Mouse (Mus musculus) T-helper 17 cell (primary cell): Measurements from ENCODE around the gene Nhlrc4.

ENCODE experiments used
- in situ Hi-C, 2 experiments: fragments of 300-600 bp; cut with MboI, MseI; formaldehyde crosslinking; loops; 1 replicate in 1 of 2; 2 replicates in 1 of 2; pipeline ENCODE4 v1.15.1; 2025; ENCODE audit warnings: high pct_unique_total_duplicates in 2 of 2

The Nhlrc4 gene

DNA sequence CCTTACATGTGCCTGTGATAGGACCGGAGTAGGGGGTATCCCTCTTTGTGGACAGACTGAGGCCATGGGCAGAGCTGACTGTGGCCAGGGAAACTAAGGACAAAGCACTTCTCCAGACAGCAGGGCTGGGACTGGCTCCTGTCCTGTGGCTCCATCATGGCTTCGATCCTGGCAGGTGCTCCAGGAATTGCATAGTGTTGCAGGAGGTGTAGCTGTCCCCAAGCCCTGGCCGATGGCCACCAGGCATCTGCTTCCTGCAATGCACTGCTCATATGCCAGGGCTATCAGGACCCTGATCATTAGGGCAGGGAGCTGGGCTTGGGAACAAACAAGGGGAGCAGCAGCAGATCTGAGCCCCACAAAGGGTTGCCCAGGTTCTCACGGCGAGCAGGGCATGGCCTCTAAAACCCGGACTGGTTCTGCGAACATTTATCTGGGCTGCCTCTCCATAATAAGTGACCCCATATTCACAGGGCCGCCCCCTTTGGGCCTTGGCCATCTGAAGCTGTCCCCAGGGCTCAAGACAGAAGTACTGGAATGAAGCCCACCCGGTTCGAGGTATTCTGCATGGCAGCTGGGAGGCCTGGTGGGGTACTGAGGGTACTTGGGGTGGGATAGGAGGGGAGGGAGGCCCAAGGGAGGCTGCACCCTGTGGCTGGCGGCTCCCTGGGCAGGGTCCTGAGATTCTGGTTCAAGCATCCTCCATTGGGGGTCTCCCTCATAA, 14.2 kb upstream of the Nhlrc4 start:
- in situ Hi-C loops: no loop called here

DNA sequence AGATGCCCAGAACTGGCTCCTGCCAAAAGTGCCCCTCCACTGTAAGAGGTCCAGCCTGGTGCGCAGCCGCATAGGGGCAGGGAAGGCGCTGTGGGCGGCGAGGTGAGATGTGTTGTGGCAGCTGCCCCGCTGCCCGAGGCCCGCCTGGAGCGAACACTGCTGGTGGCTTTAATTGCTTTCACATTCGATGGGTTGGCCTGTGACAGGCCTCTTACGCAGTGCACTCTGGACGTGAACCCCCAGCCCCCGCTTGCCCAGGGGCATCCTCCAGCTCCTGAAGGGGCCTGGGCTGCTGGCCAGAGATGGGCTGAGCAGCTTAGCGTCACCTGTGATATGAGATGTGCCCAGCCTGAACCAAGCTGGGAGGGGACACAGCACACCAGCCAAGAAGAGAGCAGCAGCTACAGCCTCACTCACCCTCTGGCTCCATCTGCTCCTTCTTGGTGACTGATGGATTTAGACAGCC, 12.9 kb upstream of the Nhlrc4 start:
- in situ Hi-C loops: no loop called here

DNA sequence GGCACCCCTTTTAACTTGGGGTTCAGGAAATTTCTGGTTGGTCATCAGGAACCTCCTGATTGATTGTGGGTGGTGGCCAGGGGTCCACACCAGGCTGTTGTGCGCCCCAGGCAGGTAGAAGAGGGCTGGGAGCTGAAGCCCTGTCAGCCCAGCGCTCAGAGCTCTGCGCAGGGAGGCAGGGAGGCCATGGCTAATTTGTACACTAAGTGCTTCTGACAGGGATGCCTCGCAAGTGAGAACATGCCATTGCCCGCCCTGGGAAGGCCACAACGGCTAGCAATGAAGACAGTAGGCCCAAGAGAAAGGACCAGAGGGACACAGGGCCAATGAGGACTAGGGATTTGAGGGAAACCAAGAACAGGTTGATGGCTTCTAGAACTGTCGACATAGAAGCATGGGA, 11.9 kb upstream of the Nhlrc4 start:
- in situ Hi-C loops: no loop called here

DNA sequence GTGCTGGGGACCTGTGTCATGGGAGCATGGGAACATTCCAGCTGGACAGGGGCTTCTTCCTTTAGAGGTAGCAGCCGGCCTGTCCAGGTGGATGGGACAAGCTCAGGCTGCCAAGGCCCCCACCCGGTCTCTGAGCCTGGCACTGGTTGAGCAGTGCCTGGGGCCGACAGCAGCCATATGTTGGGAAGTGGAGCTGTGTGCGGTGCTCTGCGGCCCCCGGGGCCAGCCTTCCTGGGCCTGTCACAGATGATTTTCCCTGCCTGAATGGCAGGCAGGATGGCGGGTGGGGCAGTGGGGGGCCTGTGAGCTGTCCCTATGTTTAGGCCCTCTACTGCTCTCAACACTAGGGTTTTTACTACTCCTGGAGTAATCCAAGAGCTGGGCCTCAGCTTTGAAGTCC, 11.4 kb upstream of the Nhlrc4 start:
- in situ Hi-C loops: no loop called here

DNA sequence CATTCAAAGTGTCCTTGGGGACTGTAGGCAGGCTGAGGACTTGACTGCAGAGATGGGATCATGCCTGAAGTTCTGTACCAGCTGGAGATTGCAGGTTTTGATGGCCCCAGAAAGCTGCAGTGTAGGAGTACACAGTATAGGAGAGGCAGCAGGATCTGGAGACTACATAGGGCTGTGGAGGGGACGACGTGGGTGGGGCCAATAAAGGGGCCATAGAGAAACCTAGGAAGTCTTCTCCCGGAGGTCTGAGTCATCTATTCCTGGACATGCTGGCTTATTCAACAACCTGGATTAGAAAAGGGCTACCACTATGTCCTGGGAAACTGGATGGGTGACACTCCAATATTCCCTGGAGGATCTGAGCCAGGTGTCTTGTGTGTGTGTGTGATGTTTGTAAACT, 11.0 kb upstream of the Nhlrc4 start:
- in situ Hi-C loops: no loop called here

DNA sequence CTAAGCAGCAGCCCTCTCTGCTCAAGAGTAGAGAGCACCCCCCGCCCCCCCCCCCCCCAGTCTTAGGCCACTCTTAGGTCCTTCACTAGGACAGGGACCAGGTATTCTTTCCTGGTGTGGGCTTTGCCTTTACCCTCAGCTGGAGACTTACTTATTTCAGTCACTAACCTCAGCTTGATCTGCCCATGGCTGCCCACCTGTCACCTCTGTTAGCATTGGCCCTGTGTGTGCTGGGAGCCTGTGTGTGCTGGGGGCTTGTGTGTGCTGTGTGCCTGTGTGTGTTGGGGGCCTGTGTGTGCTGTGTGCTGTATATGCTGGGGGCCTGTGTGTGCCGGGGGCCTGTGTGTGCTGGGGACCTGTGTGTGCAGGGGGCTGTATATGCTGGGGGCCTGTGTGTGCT, 9.9 kb upstream of the Nhlrc4 start:
- in situ Hi-C loops: no loop called here

DNA sequence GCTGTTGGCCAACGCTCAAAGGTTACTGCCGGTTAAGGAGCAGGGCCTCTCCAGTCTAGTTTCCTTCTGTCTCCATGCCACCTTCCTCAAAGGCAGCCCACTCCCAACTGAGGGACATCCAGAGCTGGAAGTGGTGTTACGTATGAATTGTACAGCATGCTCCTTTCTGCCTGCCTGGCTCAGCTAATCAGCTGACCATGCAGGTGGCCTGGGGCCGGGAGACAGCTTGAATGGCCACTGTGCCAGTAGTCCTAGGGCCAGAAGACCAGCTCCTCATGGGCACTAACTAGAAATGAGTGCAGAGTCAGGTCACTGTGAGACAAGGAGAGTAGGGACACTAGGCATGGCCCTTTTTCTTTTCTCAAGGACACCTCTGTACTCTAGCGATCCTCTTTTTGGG, 8.4 kb upstream of the Nhlrc4 start:
- in situ Hi-C loops: no loop called here

DNA sequence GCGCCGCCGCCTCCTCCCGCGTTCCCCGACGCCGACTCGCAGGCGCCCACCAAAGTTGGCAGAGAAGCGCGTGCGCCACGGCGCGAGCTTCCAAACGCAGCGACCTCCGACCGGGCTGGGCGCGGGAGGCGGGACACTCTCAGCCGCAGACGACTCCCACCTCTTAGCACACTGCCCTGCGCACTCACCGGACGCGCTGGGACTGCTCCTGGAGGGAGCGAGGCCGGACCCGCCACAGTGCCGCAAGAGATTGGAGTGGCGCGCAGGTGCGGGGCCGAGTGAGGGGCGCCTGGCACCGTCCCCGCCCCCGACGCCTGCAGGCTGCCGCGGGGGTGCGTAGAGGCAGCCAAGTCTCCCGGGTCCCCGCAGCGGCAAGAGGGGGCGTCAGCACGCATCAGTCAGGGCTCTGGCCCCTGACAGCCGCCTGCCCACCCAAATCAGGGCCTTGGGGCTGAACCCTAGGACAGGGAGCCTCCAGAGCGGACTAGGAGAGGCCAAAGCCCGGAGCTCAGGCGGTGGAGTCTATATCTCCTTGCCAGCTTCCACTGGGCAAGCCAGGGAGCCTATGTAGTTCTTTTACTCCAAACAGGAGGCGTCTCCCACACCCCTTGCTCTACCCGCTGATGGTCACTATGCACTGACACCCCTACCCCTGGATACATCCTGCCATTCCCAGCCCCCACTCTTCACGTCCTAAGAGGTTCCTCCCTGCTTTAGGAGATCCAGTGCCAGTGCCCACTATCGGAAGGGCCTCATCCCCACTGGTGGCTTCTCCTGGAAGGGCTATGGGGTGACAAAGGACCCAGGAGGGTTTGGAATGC, 7.3 kb upstream of the Nhlrc4 start, which contains the start of gene A930017K11Rik:
Gene A930017K11Rik, minus strand, starts transcription at position 763 of the 821 bp plus-strand sequence.
- in situ Hi-C loops: no loop called here

DNA sequence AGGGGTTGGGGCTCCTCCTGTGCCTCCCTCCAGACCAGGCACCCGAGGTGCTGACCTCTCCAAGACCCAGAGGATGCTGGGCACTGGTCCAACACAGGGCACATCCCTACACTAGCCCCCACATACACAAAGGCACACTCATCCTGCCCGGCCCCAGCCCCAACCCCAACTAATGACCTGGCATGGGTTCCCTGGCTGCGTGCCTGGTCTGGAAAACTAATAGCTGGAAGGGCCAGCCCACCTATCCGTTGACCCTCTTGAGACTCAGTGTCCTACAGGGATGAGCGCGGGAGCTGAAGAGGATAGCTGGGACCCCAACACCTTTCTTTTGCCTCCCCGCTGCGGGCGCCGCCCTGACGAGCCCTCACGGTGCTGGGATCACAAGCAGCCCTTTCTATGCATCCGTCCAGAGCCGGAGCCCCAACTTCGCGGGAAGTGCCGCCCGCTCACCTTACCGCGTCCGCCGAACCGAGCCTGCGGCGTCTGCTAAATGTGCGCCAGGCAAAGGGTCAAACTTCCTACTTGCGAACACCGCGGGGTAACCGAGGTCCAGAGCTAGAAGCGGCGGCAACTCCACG, 6.6 kb upstream of the Nhlrc4 start:
- in situ Hi-C loops: no loop called here

DNA sequence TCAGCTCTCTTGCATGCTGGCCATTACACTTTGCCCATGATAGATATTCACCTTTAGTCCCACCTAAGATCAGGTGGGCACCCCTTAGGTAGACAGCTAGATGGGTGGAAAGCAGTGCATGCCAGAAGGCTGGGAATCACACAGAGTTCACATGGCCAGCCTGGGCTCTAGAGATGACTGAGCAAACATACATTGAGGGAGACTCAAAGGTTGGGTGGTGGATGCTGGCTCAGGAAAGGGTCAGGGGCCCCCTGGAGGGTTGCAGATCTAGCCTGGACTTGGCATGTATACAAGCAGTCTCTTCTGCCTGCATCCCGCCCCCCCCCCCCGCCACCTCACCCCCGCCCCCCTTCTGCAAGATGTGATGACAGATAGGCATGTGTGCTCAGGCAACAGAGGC, 5.9 kb upstream of the Nhlrc4 start:
- in situ Hi-C loops: no loop called here

DNA sequence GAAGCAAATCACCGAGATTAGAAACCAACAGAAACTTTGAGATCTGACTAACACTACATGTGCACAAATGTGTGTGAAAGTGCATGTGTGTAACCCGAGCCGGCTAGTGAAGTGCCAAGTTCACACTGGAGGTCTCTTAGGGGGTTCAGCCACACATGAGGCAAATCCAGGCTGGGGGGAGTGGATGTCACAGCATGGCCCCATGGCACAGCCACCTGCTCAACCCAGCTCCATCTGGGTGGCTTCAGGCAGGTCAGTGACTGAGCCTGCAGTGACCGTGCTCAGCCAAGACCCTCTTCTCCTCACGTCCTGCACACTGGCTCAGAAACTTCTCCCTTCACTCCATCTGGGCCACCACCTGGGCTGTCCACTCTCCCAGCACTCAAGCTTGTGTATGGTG, 5.2 kb upstream of the Nhlrc4 start:
- in situ Hi-C loops: no loop called here

DNA sequence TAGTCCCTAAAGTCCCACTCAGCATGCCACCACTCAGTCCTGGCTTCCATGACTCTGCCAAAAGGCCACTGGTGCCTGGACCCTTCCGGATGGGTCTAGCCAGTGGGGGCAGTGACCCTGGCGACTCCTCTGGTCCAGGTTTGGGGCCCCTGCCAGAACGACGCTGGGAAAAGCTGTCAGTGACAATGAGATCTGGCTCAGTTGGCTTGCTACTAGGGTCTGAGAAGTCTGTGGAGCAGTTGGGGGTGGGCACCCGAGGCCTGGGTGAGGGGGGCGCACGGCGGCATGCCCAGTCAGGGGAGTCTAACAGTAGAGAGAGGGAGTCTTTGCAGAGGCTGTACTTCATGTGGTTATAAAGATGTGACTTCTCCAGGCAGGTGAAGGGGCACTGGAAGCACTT, 3.3 kb upstream of the Nhlrc4 start:
- in situ Hi-C loops: no loop called here

DNA sequence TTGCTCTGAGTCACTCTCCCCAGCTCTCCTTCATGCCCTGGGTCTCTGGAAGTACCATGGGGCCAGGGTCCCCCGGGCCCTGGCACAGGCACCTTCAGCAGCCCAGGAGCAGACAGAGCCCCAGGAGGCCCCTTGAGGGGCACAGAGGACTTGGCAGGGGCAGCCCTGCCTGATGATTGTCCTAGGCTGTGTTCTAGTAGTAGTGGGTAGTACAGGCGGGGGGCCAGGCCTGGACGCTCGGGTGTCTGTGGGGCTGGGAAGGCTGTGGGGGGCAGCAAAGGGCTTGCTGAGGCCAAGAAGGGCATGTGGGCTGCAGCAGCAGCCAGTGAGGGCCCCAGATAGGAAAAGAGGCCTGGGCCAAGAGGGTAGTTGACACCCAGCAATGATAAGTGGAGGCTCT, 2.8 kb upstream of the Nhlrc4 start:
- in situ Hi-C loops: no loop called here

DNA sequence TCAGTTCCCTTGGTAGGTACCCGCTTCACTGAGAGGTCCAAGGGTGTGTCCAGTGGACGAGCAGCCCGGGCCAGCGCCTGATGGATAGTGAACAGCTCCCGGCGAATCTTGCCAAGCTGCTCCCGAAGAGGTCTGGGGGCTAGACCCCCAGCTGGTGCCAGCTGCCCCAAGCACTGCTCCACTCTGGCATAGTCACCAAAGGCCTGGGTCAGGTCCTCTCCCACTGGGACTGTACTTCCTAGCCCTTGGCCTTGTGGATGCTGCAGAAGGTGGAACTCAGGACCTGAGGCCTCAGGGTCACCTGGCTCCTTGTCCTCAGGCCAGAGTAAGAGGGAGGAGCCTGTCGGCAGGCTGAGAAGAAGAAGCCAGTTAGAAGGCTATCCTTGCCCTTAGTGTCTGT, 2.1 kb upstream of the Nhlrc4 start:
- in situ Hi-C loops: no loop called here

DNA sequence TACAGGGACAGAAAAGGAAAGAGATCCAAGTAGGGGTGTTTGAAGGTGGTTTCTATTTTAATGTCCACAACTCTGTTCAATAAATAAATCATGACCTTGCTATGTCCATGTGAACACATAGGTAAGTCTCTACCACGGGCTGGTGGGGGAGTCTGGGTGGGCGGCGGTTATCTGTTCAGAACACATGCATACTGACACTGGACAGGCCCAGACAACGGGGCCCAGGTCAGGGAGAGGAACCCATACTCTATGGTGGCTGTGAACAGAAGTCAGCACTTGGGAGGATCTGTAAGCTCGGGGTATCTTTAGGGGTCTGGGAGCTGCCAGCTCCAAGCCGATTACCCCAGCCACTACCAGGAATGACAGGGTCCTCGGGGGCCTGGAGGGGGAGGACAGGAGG, 1.6 kb upstream of the Nhlrc4 start:
- in situ Hi-C loops: no loop called here

DNA sequence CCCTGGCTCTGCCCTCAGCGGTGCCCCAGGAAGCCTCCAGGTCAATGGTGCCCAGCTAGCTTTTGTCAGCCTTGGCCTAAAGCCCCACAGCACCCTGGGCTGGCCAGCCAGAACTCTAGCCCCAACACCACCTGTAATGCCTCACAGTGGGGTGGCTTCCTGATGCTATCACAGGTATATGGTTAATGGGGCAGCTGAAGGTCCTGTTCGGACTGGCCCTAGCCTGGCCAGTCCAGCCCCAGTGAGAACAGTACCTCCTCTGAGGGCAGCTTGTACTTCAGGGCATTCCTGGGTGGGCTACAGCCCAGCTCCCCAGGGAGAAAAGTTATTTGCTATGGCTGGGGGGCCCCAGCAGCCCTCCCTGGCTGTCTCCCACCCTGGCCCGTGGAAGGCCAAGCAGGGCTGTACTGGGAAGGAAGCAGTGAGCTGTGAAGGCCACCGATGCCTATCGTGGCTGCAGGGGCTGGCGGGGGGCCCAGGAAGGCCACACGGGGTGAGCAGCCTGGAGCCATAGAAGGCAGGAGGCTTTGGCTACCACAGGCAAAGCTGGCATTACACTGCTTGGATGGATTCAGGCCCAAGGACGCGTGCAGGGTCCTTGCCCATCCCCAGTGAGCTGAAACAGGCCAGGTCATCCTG, 875 bp upstream of the Nhlrc4 start:
- in situ Hi-C loops: no loop called here

DNA sequence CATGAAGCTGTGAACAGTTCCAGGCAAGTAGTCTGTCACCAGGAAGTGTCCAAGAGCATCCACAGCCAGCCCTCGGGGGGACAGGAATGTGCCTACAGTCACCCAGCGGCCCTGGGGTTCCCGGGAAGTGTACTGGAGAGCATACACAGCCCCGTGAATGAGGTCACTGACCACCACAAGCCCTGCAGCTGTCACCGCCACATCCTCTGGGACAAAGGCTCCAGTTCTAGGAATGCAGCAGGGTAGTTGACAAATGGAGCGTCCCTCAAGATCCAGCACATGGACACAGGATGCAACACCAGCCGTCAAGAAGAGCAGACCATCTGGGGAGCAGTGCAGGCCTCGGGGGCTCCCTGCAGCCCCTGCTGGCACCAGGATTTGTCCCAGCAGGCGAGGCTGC, 992 bp downstream of the Nhlrc4 start:
- in situ Hi-C loops: no loop called here

DNA sequence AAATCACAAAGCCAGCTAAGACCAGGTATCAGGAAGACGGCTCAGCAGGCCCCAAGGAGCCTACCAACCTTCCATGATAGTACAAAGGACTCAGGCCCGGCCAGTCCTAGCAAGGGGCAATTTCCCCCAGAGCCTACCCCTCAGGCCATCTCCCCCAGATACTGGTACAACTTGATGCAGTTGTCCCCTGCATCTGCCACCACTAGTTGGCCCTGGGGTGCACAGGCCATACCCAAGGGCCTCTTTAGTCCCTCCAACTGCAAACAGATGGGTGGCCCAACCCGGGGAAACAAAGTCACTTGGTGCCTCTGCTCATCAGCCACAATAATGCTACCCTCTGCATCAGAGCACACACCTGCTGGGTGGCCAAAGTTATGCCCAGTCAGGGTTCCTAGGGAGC, 1.5 kb downstream of the Nhlrc4 start:
- in situ Hi-C loops: no loop called here

DNA sequence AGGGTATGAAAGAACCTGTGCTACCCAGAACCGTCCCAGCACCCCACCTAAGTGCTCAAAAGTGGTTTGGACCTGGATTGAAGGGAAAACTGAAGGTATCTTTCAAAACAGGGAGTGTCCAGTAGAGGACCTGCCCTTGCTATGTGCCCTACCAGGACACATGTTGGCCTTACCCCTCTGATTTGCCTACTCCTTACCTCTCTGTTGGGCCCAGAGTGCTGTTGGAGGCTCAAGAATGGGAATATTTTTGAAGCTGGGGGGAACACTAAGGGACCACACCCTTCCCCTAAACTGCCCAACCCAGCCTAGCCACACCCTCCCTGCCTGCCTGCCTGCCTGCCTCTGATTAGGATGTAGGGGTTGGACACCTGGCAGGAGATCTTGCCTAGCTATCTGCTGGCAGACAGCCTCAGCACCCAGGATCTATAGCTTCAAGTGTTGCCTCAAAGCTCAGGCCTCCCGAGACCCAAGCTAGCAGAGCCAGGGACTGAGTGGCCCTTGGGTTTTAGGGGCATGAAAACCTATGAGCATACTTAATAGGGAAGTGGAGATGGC, 2.1 kb downstream of the Nhlrc4 start:
- in situ Hi-C loops: no loop called here

DNA sequence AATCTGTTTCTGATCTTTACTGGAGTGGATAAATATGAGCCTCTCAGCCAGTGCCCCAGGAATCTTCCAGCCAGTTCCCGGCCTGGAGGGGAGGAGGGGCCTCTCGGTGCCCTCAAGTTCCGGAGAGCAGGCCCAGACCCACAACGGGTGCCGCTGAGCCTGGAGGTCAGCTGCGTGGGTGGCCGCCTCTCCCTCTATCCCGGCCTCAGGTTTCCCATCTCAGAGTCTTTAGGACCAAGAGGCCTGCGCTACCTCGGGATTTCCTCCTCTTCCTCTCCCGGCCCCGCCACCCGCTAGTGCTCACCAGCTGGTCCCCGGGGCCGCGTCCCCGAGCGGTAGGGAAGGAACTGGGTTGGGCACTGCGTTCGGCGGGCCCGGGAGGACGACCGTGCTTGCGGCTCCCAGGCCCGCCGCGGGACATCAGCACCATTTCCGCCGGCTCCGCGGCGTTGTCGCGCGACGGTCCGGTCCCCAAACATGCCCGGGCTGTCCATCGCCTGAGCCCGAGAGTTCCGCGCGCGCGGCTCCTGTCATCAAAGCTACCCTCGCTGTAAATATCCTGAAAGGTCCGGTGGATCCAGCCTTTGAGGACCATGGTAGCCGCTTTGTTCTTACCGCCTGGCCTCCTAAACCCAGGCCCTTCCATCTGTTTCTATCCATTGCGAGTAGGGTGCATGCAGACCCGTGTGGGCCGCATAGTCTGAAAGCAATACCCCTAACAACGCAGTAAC, 3.1 kb downstream of the Nhlrc4 start:
- in situ Hi-C loops: no loop called here

DNA sequence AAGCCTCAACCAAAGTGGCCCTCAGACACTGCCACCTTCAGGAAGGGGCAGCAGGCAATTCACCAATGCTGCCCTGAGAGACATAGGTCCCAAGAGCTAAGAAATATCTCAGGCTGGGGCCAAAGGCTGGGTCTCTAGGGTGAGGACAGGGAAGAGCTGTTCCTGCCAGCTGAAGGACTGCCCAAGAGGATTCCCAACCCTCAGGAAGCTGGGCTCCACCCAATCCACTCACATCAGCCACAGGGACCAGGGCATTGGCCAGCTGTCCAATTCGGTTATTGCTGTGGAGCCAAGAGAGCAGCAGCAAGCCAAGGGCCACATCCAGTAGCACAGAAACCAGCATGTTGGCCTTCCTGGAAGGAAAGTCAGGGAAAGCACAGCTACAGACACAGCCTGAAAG, 10.2 kb downstream of the Nhlrc4 start:
- in situ Hi-C loops: no loop called here
